Mouse (Mus musculus) 3T3-L1 (cell line): ENCODE data around the gene 1500009C09Rik.
"Not testable (repeated sequence)": the region's sequence is repeated elsewhere in the genome, so short reads cannot be mapped to it uniquely, and the experiment has no call there.

Experiments
- DNase-seq: peaks from one replicate; pipeline ENCODE4 v3.0.0-alpha.2; 2015; ENCODE audit warnings: low read depth, low spot score

Gene 1500009C09Rik

GRCm38 (mm10) chr15:82218778-82219666 lies 33.2 kb upstream of the 1500009C09Rik start:
- DNase-seq, result no peak

- no peak for DNase-seq
Measured at GRCm38 (mm10) chr15:82220003-82220675, 32.1 kb upstream of the 1500009C09Rik start.

GRCm38 (mm10) chr15:82221104-82221860 lies 30.9 kb upstream of the 1500009C09Rik start:
- no peak for DNase-seq

GRCm38 (mm10) chr15:82223251-82223650 lies 28.9 kb upstream of the 1500009C09Rik start:
- DNase-seq, result no peak

GRCm38 (mm10) chr15:82223657-82224601 lies 28.3 kb upstream of the 1500009C09Rik start, which contains the start of gene Tnfrsf13c:
TSS of gene Tnfrsf13c (minus strand) at chr15:82224369.
- DNase-seq, result no peak

DNA sequence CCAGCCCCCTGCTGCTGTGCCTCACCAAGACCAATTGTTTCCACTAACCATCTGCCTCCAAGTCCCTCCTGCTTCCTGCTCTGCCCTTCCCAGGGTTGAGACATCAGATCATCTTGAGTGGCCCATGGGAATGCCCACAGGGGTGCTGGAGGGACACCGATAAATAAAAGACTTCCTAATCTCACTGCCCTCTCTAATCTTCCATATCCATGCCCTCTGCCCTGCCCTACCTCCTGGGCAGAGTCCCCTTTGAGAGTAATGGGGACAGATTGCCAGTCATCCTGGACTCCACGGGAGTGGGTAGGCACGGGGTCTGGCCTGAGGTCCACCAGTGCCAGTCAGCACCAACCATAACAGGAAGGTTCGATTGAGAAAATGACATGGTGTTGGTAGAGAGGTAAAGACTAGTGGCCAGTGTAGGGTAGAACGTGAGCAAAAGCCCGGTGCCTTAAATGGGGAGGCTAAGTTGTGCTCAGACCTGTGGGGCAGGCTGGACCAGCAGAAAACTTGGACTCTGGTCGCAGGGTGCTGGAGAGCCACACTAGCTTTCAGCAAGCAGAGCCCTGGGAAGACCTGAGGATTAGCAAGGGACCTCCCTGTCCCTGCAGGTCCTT lies 27.5 kb upstream of the 1500009C09Rik start:
- DNase-seq, result no peak

GRCm38 (mm10) chr15:82225769-82226168 lies 26.4 kb upstream of the 1500009C09Rik start:
- DNase-seq, result no peak

GRCm38 (mm10) chr15:82229542-82230045 lies 22.6 kb upstream of the 1500009C09Rik start:
- peak; percentile 42 for DNase-seq

DNA sequence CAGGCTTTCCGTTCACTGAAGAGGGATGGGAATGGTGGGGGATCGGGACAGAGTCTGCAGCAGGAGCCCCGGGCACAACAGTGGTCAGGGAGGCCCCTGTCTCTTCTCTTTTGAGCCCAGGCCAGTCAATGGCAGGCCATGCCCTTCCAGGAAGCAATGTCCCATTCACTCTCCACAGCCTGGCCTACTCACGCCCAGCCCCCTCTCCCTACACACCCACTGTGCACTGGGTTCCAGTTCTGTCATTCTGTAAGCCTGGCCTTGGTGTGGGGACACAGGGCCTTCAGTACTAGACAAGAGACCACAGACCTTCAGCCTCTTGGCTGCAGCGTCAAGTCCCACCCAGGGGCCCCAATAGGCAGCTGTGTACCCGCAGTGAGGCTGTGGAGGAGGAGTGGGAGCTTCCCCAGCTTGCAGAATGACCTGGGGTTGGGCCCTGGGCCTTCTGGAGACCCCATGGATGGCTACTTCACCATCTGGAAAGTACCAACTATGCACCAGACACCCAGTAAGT lies 22.0 kb upstream of the 1500009C09Rik start:
- DNase-seq, result no peak

GRCm38 (mm10) chr15:82231100-82231499 lies 21.1 kb upstream of the 1500009C09Rik start:
- DNase-seq, result no peak

DNA sequence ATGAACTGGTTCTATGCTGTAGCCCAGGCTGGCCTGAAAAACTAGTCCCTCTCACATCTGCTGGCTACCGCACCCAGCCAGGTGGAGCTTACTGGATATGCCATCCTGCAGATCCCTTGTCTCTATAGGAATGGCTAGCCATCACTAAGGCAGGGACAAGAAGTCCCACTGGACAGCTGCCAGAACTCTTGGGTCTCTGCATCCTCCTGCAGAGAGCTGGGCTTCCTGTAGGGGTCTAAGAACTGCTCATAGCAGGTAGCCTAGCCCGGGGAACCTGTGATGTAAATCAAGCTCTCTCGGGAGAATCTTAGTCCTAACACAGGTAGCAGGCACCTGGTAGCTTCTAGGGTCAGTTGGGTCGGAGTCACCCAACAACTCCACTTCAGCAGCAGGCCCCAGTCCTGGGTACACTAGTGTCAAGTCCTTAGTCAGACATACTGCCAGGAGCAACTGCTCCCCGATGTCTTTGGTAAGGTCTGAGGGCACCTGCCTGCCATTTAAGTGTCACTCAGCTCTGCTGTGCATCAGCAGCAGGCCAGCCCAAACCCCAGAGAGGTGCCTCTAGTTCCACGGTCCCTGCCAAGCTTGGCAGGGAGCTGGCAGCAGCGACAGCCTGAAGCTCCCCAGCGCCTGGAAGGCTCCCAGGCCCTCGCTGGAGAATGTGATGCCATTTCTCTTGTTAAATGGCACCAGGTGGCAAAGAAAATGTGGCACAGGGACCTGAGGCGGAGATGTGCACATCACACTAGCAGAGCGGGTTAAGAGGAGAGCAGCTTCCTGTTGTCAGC lies 20.4 kb upstream of the 1500009C09Rik start:
- no peak for DNase-seq

GRCm38 (mm10) chr15:82232651-82233050 lies 19.5 kb upstream of the 1500009C09Rik start:
- DNase-seq, result no peak

DNA sequence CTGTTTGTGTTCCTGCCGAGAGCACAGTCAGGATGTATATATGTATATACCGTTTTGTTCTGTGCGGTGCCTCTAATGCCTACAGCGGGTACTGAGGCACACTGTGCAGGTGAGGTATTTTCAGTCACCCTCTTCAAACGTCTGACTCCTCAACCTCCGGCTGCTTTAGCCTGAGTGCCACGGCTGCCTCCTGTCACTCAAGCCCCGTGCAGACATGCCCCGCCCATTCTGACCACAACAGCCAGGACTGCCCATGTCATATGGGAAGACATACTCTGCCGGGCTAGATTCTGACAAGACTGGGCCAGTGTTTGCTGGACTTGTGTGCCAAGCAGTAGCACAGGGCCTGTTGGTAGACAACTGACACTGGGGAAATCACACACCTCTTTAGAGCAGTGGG lies 16.5 kb upstream of the 1500009C09Rik start:
- DNase-seq, result peak; percentile 41

DNA sequence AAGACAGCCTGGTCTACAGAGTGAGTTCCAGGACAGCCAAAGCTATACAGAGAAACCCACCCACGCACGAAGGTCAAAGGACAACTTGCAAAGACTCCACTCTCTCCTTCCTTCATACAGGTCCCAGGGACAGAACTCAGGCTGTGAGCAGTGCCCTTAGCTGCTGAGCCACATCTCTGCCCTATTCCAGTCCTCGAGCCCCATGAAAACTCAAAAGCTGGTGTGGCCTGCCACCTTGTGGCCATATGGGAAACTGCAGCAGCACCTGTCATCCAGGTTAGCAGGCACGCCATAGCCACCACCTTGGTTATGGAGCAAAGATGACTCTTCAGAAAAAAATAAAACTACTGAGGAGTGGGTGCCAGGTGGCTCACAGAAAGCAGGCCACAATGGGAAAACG lies 15.6 kb upstream of the 1500009C09Rik start:
- peak; percentile 83 for DNase-seq

DNA sequence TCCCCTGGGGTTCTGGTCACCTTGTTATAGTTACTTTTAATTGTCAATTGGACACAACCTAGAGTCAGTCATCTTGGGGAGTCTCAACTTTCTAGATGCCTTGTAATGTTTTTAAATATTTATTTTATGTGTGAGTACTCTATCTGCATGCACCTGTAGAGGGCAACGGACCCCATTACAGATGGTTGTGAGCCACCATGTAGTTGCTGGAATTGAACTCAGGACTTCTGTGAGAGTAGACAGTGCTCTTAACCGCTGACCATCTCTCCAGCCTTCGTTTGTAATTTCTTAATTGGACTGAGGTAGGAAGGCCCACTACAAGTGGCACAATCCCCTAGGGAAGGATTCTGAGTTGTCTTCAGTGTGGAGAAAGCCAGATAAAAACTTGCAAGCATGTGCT lies 8.9 kb upstream of the 1500009C09Rik start:
- DNase-seq, result no peak

DNA sequence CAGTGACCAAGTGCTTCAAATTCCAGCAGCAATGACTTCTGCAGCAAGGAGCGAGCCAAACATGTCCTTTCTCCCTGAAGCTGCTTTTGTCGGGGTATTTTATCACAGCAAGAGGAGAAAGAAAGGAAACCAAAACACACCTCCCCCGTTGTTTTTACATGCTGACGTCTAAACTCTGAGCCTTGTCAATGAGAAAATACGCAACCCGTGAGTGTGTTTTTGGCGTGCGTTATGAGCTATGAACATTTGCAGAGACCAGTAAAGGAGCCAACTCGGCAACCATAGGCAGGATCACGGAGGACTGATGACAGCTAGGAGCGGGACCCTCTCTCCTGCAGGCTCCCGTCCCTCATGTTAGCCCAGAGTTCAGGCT lies 8.5 kb upstream of the 1500009C09Rik start:
- DNase-seq, result no peak

GRCm38 (mm10) chr15:82244115-82244804 lies 7.9 kb upstream of the 1500009C09Rik start, which contains the start of gene Cenpm:
TSS of gene Cenpm (minus strand) at chr15:82244748.
- DNase-seq, result peak; percentile 89

GRCm38 (mm10) chr15:82244805-82245161 lies 7.4 kb upstream of the 1500009C09Rik start:
- not testable (repeated sequence) for DNase-seq
